Mouse (Mus musculus) stomach, postnatal 0 days (tissue): ENCODE measurements around the gene P2ry2. TPM values are rescaled to one million over a fixed set of nuclear protein-coding genes. Genes with fewer than 3 reads are reported as not detected.

ENCODE experiments used
- ATAC-seq: fragments of 200-750 bp; cut with Nextera tagmentation; 2 replicates; pipeline ENCODE4 v1.8.0; 2017; ENCODE audit not compliant: low FRiP score, low TSS enrichment
- DNase-seq: peaks from one replicate; pipeline ENCODE4 v3.0.0-alpha.2; 2016; ENCODE audit warnings: low spot score
- H3K27ac ChIP-seq: fragments of 300-500 bp; sonication (generic); replicated peaks from 2 replicates; pipeline ENCODE4 v1.5.1; 2014; ENCODE audit warnings: mild to moderate bottlenecking, control low read depth
- H3K27me3 ChIP-seq: fragments of 300-500 bp; sonication (generic); 2 replicates; pipeline ENCODE4 v1.6.1; 2014; ENCODE audit warnings: low read length; ENCODE audit not compliant: control insufficient read depth, insufficient read depth
- H3K36me3 ChIP-seq: fragments of 300-500 bp; sonication (generic); 2 replicates; pipeline ENCODE4 v1.6.1; 2014; ENCODE audit warnings: low read length, mixed read lengths; ENCODE audit not compliant: control insufficient read depth, insufficient read depth
- H3K4me1 ChIP-seq: fragments of 300-500 bp; sonication (generic); replicated peaks from 2 replicates; pipeline ENCODE4 v1.6.1; 2014; ENCODE audit warnings: antibody characterized with exemption; ENCODE audit not compliant: control insufficient read depth, insufficient read depth
- H3K4me2 ChIP-seq: fragments of 300-500 bp; sonication (generic); replicated peaks from 2 replicates; pipeline ENCODE4 v1.6.1; 2014; ENCODE audit warnings: low read depth, mild to moderate bottlenecking, control low read depth, moderate library complexity
- H3K4me3 ChIP-seq: fragments of 300-500 bp; sonication (generic); 2 replicates; pipeline ENCODE4 v1.5.1; 2014; ENCODE audit warnings: low read depth, low read length, control low read depth
- H3K9ac ChIP-seq: fragments of 300-500 bp; sonication (generic); 2 replicates; pipeline ENCODE4 v1.6.1; 2014; ENCODE audit warnings: mild to moderate bottlenecking, low read length, control low read depth, mixed read lengths
- H3K9me3 ChIP-seq: fragments of 300-500 bp; sonication (generic); 2 replicates; pipeline ENCODE4 v1.6.1; 2016; ENCODE audit warnings: low read length; ENCODE audit not compliant: control insufficient read depth
- CTCF ChIP-seq: IDR thresholded peaks from 2 replicates; pipeline ENCODE4 v1.5.1; 2016; ENCODE audit warnings: antibody characterized with exemption, low read depth, mild to moderate bottlenecking, moderate library complexity
- EP300 ChIP-seq: optimal IDR thresholded peaks from 2 replicates; pipeline ENCODE3; 2016; ENCODE audit warnings: antibody characterized with exemption
- WGBS: fragments of 180-500 bp; shearing (Covaris S2); extraction: QIAGEN DNeasy Blood & Tissue Kit; methylation state at CpG from one replicate; pipeline ENCODE4 v1.1.7; 2014; 5-methylcytosine and 5-hydroxymethylcytosine counted together
- polyA plus RNA-seq: library from polyadenylated mRNA; unstranded; fragments of >200 nt; fragmentation: Nextera tagmentation; extraction: Ambion mirVana; gene quantifications from 2 replicates; pipeline ENCODE4 v1.2.1, GENCODE M21; 2015

P2ry2 gene
- polyA plus RNA-seq, 1 experiment from 2014 or later = 5.7 TPM

- Histone ChIP-seq H3K4me1 (no peaks in the 10 kb centered on the region), H3K9me3 (no peaks in the 10 kb centered on the region), H3K27ac (no peak overlapping the region), H3K36me3 (no peaks in the 10 kb centered on the region), H3K9ac (no peak overlapping the region), H3K27me3 (no peaks in the 10 kb centered on the region), H3K4me3 (no peak overlapping the region), H3K4me2 (no peak overlapping the region)
- ATAC-seq (peak; percentile 72), DNase-seq (peak; percentile 72)
- TF ChIP-seq CTCF (peak; percentile 92), EP300 (no peak)
- 19% methylated on average over 9 of the region's 9 CpGs for WGBS
Observed at GRCm38 (mm10) chr7:100988092-100988491, 24.6 kb downstream of the P2ry2 start.

DNA sequence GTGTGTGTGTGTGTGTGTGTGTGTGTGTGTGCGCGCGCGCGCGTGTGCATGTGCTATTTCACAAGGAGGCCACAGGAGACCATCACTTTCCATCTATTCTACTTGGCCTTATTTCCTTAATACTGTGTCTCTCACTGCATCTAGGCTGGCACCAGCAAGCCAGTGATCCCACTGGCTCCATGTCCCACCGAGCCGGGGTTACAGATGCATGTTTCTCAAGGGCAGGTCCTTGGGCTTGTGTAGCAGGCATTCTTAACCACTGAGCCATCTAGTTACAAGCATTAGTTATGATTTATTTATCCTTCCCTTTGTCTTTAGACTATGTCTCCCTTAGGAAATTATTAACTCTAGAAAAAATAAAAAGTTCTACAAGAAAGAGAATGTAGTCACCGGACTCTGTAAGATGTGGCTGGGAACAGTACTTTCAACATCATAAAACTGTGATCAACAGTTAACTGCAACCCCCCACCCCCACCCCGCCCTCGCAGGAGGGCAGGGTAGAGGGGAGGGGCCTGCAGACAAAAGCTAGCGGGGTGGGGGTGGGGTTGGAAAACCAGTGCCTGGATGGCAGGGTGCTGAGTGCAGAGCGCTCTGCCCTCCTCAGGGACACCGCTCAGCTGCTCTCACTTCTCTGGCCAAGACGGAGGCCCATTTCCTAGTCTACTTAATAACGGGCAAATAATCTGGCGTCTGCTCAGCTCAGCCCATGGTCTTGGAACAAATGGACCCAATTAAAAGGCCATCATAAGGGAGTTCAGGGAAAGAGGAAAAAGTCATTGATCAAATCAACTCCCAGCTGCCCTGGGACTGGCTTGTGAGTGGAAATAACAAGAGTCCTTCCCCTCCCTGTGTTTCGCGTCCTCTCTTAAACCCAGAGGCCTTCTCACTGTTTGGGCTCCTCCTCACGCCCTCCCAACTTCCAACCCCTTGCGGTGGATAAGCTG lies 27.9 kb downstream of the P2ry2 start:
- Histone ChIP-seq H3K27ac (peak overlapping the region; percentile 9; the same call in 1 of the 2 replicates), H3K27me3 (no peaks in the 10 kb centered on the region), H3K36me3 (no peaks in the 10 kb centered on the region), H3K4me2 (0 out of 2 replicates have a peak overlapping the region, but pooled peaks have one; percentile 6), H3K4me3 (no peak overlapping the region), H3K9me3 (no peaks in the 10 kb centered on the region), H3K4me1 (no peaks in the 10 kb centered on the region), H3K9ac (no peak overlapping the region)
- peak; percentile 59 for DNase-seq
- ATAC-seq = peak; percentile 75
- WGBS = 39% methylated on average over 21 of the region's 21 CpGs
- TF ChIP-seq CTCF = 0 out of 2 replicates have a peak, but pooled peaks have one; percentile 4
- no peak for TF ChIP-seq EP300

GRCm38 (mm10) chr7:100979175-100979574 lies 33.5 kb downstream of the P2ry2 start:
- TF ChIP-seq CTCF (no peak), EP300 (no peak)
- Histone ChIP-seq H3K9ac (no peak overlapping the region), H3K4me1 (peaks cover 9% of the 10 kb centered on the region), H3K27ac (0 out of 2 replicates have a peak overlapping the region, but pooled peaks have one; percentile 2), H3K4me2 (no peak overlapping the region), H3K4me3 (no peak overlapping the region), H3K36me3 (no peaks in the 10 kb centered on the region), H3K9me3 (no peaks in the 10 kb centered on the region), H3K27me3 (no peaks in the 10 kb centered on the region)
- ATAC-seq (peak; percentile 74), DNase-seq (peak; percentile 67)
- 20% methylated on average over 2 of the region's 2 CpGs for WGBS

- no peak overlapping the region for H3K27ac ChIP-seq
- no peaks in the 10 kb centered on the region for H3K27me3 ChIP-seq
- no peaks in the 10 kb centered on the region for H3K36me3 ChIP-seq
- TF ChIP-seq CTCF = no peak
- no peak for TF ChIP-seq EP300
- DNase-seq = no peak
- ATAC-seq = no peak
- H3K4me1 ChIP-seq = peaks cover 9% of the 10 kb centered on the region
- WGBS = 84% methylated on average over 5 of the region's 5 CpGs
- H3K9me3 ChIP-seq = no peaks in the 10 kb centered on the region
- H3K4me2 ChIP-seq = no peak overlapping the region
- H3K4me3 ChIP-seq = no peak overlapping the region
- no peak overlapping the region for H3K9ac ChIP-seq
Observed at GRCm38 (mm10) chr7:100978171-100978570, 34.5 kb downstream of the P2ry2 start.

DNA sequence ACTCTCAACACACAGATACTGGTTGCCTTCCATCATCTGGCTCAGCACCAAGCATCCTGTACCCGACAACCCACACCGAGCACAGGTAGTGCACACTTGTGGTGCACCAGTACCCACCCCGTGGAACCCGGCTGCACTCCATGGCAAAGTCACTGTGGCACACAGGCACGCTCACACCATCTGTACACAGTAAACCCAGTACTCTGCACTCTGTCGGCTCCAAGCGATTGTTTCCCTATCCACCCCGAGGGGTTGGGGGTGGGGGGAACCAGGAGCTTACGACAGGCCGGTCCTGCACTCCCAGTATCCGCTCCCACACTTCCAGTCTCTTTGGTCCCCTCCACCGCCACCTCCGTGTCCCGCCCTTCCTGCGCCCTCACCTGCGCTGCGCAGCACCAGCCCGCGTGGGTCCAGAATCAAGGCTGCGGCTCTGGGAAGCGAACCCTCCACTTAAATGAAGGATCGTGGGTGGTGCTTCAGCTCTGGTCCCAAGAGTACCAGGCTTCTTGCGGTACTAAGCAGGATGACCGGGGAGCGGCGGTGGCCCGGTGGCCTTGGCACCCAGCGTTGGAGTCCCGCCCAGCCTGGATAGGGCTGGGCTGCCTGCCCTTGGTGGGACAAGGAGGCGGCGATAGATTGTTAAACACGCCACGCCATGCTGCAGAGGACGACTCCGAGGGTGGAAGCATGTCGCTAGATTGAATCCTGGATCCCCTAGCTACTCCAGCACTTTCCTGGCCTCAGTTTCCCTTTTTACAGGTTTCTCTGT lies 38.3 kb downstream of the P2ry2 start, which contains the start of gene P2ry6:
TSS of gene P2ry6 (minus strand) at position 515 of the 769 bp plus-strand sequence.
- H3K9me3 ChIP-seq = no peaks in the 10 kb centered on the region
- ATAC-seq (peak; percentile 66), DNase-seq (peak; percentile 64)
- H3K4me1 ChIP-seq = peaks cover 9% of the 10 kb centered on the region
- no peak for TF ChIP-seq EP300
- TF ChIP-seq CTCF = no peak
- H3K27me3 ChIP-seq = no peaks in the 10 kb centered on the region
- WGBS = 6% methylated on average over 36 of the region's 36 CpGs
- H3K36me3 ChIP-seq = no peaks in the 10 kb centered on the region
- peak within 1 kb of the TSS; percentile 31 for H3K4me3 ChIP-seq
- peak within 1 kb of the TSS; percentile 58 for H3K4me2 ChIP-seq
- H3K27ac ChIP-seq = no peak within 1 kb of the TSS
- peak within 1 kb of the TSS; percentile 18; the same call in 1 of the 2 replicates for H3K9ac ChIP-seq
